Mouse (Mus musculus) neural tube, embryonic 12.5 days (tissue): ENCODE data around the gene Gpr89. TPM values are rescaled to one million over a fixed set of nuclear protein-coding genes. Genes with fewer than 3 reads are reported as not detected.

Experiments used
- ATAC-seq: fragments of 200-750 bp; cut with Nextera tagmentation; 2 replicates; pipeline ENCODE4 v1.8.0; 2017; ENCODE audit warnings: low read depth, mild to moderate bottlenecking, moderate TSS enrichment, moderate library complexity; ENCODE audit not compliant: low FRiP score
- H3K27ac ChIP-seq: fragments of 300-500 bp; sonication (generic); 2 replicates; pipeline ENCODE4 v1.5.1; 2016
- H3K27me3 ChIP-seq: fragments of 300-500 bp; sonication (generic); replicated peaks from 2 replicates; pipeline ENCODE4 v1.6.1; 2016; ENCODE audit warnings: mild to moderate bottlenecking
- H3K36me3 ChIP-seq: fragments of 300-500 bp; sonication (generic); 2 replicates; pipeline ENCODE4 v1.6.1; 2016; ENCODE audit warnings: mild to moderate bottlenecking
- H3K4me1 ChIP-seq: fragments of 300-500 bp; sonication (generic); 2 replicates; pipeline ENCODE4 v1.6.1; 2016
- H3K4me2 ChIP-seq: fragments of 300-500 bp; sonication (generic); replicated peaks from 2 replicates; pipeline ENCODE4 v1.6.1; 2016; ENCODE audit warnings: mild to moderate bottlenecking
- H3K4me3 ChIP-seq: fragments of 300-500 bp; sonication (generic); 2 replicates; pipeline ENCODE4 v1.5.1; 2016
- H3K9ac ChIP-seq: fragments of 300-500 bp; sonication (generic); 2 replicates; pipeline ENCODE4 v1.6.1; 2016; ENCODE audit warnings: mild to moderate bottlenecking
- H3K9me3 ChIP-seq: fragments of 300-500 bp; sonication (generic); 2 replicates; pipeline ENCODE4 v1.6.1; 2016; ENCODE audit warnings: mild to moderate bottlenecking
- WGBS: fragments of 180-500 bp; shearing (Covaris S2); methylation state at CpG from one replicate; pipeline ENCODE4 v1.1.7; 2016; 5-methylcytosine and 5-hydroxymethylcytosine counted together
- polyA plus RNA-seq: library from polyadenylated mRNA; unstranded; fragments of >200 nt; fragmentation: Nextera tagmentation; extraction: Ambion mirVana; gene quantifications from 2 replicates; pipeline ENCODE4 v1.2.1, GENCODE M21; 2016

Gene Gpr89
- polyA plus RNA-seq, 1 experiment from 2014 or later, result 38.1 TPM

DNA sequence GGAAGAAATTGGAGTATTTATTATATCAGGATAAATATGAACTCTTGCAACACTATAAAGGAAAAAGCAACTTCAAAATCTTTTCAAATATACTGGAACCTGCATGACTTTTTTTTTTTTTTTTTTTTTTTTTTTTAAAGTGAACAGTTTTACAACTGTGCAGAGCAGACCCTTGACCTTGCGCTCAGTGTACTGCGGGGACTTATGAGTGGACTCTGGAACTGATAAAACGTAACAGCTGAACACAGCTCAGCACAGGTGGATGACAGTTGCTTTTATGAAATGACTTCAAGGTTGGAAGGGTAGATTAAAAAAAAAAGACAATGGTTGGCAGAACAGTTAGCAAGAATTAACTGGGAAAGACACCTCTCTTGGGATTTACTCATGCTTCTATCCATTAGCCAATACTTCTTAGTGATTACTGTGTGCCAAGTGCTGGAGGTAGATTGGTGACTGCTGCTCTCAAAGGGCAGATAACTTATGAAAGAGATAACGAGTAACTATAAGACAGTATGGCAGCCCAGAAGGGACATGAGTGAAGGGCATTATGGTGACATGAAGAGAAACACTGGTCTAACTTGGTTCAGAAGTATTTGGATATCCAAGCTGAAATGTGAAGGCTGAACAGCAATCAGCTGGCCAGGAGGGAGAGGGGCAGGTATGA lies 2.7 kb downstream of the Gpr89 start:
- Histone ChIP-seq H3K4me3 (no peak overlapping the region), H3K4me2 (no peak overlapping the region), H3K9ac (no peak overlapping the region), H3K36me3 (peaks cover 2% of the 10 kb centered on the region), H3K27me3 (no peaks in the 10 kb centered on the region), H3K4me1 (peaks cover 7% of the 10 kb centered on the region), H3K9me3 (no peaks in the 10 kb centered on the region), H3K27ac (no peak overlapping the region)
- ATAC-seq, result no peak
- WGBS, result 93% methylated on average over 4 of the region's 4 CpGs

DNA sequence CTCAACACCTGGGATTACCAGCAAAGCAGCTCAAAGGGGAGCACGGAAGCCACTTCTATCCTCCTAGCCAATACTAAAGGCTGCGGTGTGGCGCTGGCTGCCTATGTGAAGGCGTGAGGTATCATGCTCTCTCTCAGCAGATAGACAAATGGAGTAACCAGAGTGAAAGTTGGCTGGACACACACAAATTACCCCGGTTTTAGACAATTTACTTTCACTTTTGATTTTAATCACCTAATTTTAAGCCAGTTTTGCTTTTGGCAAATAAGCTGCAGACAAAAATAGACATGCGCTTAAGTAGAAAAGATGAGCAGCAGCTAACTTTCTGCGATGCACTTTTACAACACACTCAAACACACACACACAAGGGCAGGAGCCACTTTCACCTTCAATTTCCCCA lies 21.5 kb downstream of the Gpr89 start:
- H3K36me3 ChIP-seq, result peaks cover 65% of the 10 kb centered on the region
- H3K4me3 ChIP-seq, result no peak overlapping the region
- no peak overlapping the region for H3K27ac ChIP-seq
- 94% methylated on average over 7 of the region's 7 CpGs for WGBS
- no peak overlapping the region for H3K4me2 ChIP-seq
- no peak for ATAC-seq
- H3K27me3 ChIP-seq, result no peaks in the 10 kb centered on the region
- no peak overlapping the region for H3K9ac ChIP-seq
- no peaks in the 10 kb centered on the region for H3K9me3 ChIP-seq
- no peaks in the 10 kb centered on the region for H3K4me1 ChIP-seq

GRCm38 (mm10) chr3:96882061-96882849 lies 22.9 kb downstream of the Gpr89 start:
- WGBS, result 95% methylated on average over 14 of the region's 14 CpGs
- ATAC-seq, result no peak
- H3K4me3 ChIP-seq, result no peak overlapping the region
- H3K27ac ChIP-seq, result no peak overlapping the region
- H3K36me3 ChIP-seq, result peaks cover 60% of the 10 kb centered on the region
- H3K4me1 ChIP-seq, result no peaks in the 10 kb centered on the region
- H3K9ac ChIP-seq, result no peak overlapping the region
- H3K4me2 ChIP-seq, result no peak overlapping the region
- no peaks in the 10 kb centered on the region for H3K9me3 ChIP-seq
- no peaks in the 10 kb centered on the region for H3K27me3 ChIP-seq

DNA sequence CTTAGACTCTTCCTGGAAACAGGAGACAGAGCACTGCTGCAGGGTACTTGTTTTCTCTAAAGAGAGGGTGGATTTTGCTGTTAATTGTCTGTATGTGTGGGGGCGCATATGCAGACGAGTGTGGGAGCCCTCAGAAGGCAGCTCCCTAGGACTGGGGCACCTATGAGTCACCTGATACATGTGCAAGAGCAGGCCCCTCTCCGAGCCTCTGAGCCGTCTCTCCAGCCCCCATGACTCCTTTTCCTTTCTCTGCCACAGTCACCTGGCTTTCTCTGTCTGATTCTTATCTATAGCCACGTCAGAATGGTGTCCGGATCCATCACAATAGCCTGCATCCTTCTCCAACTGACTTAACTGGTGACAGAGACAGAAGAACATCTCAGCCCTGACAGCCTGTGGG lies 23.6 kb downstream of the Gpr89 start:
- no peaks in the 10 kb centered on the region for H3K4me1 ChIP-seq
- peaks cover 54% of the 10 kb centered on the region for H3K36me3 ChIP-seq
- ATAC-seq, result no peak

DNA sequence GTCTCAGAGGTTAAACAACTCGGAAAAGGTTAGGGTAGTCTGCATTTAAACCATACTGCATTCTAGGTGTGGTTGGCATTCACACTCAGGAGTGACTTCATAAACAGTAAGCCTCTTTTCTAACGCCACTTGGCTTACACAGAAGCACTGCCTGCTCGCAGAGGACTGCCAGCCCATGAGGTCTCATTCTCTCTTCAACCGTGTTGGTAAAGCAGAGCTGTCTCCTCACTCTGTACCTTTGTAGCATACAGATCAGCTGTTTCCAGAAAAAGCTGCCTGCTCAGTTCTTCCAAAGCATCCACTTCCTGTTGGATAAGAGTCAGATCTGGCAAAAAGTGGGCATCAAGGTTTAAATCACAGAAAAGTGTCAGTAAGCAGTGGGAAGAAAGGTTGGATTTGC lies 24.8 kb downstream of the Gpr89 start:
- Histone ChIP-seq H3K9me3 (no peaks in the 10 kb centered on the region), H3K9ac (no peak overlapping the region), H3K27me3 (no peaks in the 10 kb centered on the region), H3K4me2 (no peak overlapping the region), H3K36me3 (peaks cover 53% of the 10 kb centered on the region), H3K4me3 (no peak overlapping the region), H3K27ac (no peak overlapping the region), H3K4me1 (no peaks in the 10 kb centered on the region)
- no peak for ATAC-seq
- 88% methylated on average over 4 of the region's 4 CpGs for WGBS

More for the DNA sequence above, 23.6 kb downstream of the Gpr89 start:
- no peak overlapping the region for H3K4me3 ChIP-seq
- no peak overlapping the region for H3K4me2 ChIP-seq
- no peaks in the 10 kb centered on the region for H3K9me3 ChIP-seq
- no peaks in the 10 kb centered on the region for H3K27me3 ChIP-seq
- no peak overlapping the region for H3K9ac ChIP-seq
- no peak overlapping the region for H3K27ac ChIP-seq
- WGBS, result 94% methylated on average over 6 of the region's 6 CpGs

GRCm38 (mm10) chr3:96879536-96879935 lies 25.6 kb downstream of the Gpr89 start:
- WGBS, result 90% methylated on average over 9 of the region's 9 CpGs
- Histone ChIP-seq H3K36me3 (peaks cover 58% of the 10 kb centered on the region), H3K9ac (no peak overlapping the region), H3K9me3 (no peaks in the 10 kb centered on the region), H3K27me3 (no peaks in the 10 kb centered on the region), H3K4me3 (no peak overlapping the region), H3K4me2 (no peak overlapping the region), H3K27ac (no peak overlapping the region), H3K4me1 (no peaks in the 10 kb centered on the region)
- ATAC-seq, result no peak

DNA sequence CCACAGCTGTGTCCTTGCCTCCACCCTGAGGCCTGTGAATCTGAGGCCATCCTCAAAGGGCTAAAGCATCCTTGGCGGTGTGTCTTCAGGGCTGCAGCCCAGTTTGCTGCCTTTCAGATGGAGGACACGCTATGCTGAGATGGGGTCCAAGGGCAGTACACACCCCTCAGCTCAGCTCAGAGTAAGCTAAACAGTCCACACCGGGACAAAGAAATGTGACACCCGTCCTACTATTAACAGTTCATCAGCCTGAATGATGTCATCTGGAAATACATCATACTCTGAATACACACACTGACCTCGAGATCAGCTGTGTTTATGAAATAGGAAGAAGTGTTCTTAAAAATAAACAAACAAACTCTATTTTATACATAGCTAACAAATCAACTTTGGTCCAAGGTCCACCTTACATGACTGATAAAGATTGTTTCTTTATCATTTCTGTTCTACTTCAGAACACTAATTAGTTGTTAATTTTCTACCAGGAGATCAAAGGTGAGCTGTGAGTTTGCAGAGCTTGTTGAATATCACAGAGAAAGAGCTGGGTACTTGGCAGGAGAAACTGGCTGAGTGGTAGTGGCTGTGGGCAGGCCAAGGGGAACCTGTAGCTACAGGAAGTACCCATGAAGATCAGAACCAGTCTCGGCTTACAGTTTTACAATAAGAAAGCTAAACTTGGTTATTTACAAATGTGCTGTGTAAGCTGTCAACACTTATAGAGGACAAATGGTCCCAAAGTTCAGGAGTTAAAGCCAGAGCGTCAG lies 30.2 kb downstream of the Gpr89 start:
- Histone ChIP-seq H3K4me1 (no peaks in the 10 kb centered on the region), H3K4me3 (no peak overlapping the region), H3K36me3 (peaks cover 66% of the 10 kb centered on the region), H3K9ac (no peak overlapping the region), H3K9me3 (no peaks in the 10 kb centered on the region), H3K27ac (no peak overlapping the region), H3K27me3 (no peaks in the 10 kb centered on the region), H3K4me2 (no peak overlapping the region)
- 88% methylated on average over 7 of the region's 7 CpGs for WGBS
- no peak for ATAC-seq

DNA sequence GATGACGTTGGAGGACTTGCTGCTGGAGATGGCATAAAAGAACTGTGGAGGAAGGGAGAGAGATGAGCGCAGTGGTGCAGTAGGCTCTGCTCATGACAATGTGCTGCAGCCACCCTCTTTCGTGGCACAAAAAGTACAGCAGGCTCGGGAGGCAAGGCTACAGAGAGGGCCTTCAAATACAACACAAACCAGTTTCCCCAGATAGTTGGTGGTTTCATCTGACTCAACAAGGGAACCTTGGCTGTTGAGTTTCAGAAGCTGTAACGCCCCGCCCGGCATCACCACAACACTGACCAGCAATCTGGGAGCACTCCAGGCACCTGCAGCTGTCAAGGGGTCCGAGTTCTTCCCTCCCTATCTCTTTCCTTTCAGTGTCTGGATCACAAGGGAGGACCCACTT lies 32.6 kb downstream of the Gpr89 start:
- no peak overlapping the region for H3K4me2 ChIP-seq
- 93% methylated on average over 8 of the region's 8 CpGs for WGBS
- H3K36me3 ChIP-seq, result peaks cover 75% of the 10 kb centered on the region
- ATAC-seq, result no peak
- no peaks in the 10 kb centered on the region for H3K4me1 ChIP-seq
- H3K9me3 ChIP-seq, result no peaks in the 10 kb centered on the region
- no peaks in the 10 kb centered on the region for H3K27me3 ChIP-seq
- H3K9ac ChIP-seq, result no peak overlapping the region
- no peak overlapping the region for H3K27ac ChIP-seq
- no peak overlapping the region for H3K4me3 ChIP-seq

DNA sequence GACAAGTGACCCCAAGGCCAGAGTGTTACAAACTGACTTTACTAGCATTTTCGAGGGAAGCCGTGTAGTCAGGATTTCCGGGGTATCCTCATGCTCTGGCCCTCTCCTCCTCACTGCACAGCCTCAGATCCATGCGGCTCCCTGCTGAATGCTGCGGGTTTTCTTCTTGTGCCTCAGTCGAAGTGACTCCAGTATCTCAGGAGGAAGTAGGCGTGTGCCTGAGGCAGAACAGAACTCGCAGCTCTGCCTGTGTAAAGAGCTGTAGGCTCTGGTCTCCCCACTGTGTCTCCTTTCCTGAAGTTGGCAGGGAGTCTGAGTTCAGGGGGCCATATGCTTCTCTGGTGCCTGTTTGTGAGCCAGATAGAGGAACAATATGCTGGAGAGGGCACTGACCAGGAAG lies 34.1 kb downstream of the Gpr89 start:
- ATAC-seq, result no peak
- no peak overlapping the region for H3K4me2 ChIP-seq
- peaks cover 75% of the 10 kb centered on the region for H3K36me3 ChIP-seq
- H3K4me1 ChIP-seq, result no peaks in the 10 kb centered on the region
- H3K9ac ChIP-seq, result no peak overlapping the region
- H3K27ac ChIP-seq, result no peak overlapping the region
- WGBS, result 90% methylated on average over 8 of the region's 8 CpGs
- H3K4me3 ChIP-seq, result no peak overlapping the region
- H3K27me3 ChIP-seq, result no peaks in the 10 kb centered on the region
- H3K9me3 ChIP-seq, result no peaks in the 10 kb centered on the region

DNA sequence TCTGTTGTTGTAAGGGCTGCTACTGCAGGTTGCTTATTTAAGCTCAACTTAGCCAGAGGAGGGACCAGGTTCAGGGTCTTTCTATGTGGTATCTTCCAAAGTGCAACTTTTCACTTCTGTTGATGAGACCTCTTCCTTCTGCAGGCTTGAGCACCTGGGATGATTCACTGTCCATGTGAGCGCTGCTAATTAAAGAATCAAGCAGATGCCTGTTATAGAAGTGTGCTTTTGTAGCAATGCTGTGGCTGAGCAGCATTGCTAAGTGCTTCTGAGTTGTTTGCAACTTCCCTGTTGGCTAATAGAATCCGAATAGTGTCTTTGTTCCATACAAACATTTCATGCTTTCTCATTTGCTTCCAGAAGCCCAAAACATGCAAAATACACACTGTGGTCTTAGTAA lies 34.9 kb downstream of the Gpr89 start:
- WGBS, result 98% methylated on average over 2 of the region's 2 CpGs
- Histone ChIP-seq H3K36me3 (peaks cover 70% of the 10 kb centered on the region), H3K4me2 (no peak overlapping the region), H3K27me3 (no peaks in the 10 kb centered on the region), H3K9me3 (no peaks in the 10 kb centered on the region), H3K4me3 (no peak overlapping the region), H3K27ac (no peak overlapping the region), H3K4me1 (no peaks in the 10 kb centered on the region), H3K9ac (no peak overlapping the region)
- ATAC-seq, result no peak

DNA sequence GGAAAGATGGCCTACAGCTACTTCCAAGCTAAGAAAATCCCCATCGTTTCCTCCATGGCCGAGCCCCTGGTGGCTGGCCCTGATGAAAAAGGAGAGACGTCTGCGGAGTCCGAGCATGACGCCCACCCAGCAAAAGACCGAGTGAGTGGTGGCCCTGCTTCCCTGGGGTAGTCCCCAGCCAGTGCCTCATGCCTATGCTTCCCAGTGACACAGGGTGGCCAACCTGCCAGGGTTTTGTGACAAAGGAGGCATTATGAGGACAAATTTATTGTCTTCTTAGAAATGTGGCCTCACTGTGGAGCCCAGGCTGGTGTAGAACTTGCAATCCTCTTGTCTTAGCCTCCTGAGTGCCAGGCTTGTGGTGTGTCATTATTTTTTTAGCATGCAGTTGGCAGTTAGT lies 36.1 kb downstream of the Gpr89 start:
- no peak overlapping the region for H3K4me3 ChIP-seq
- no peaks in the 10 kb centered on the region for H3K27me3 ChIP-seq
- no peak overlapping the region for H3K27ac ChIP-seq
- no peaks in the 10 kb centered on the region for H3K9me3 ChIP-seq
- 86% methylated on average over 7 of the region's 7 CpGs for WGBS
- ATAC-seq, result no peak
- no peaks in the 10 kb centered on the region for H3K4me1 ChIP-seq
- H3K4me2 ChIP-seq, result no peak overlapping the region
- peaks cover 62% of the 10 kb centered on the region for H3K36me3 ChIP-seq
- no peak overlapping the region for H3K9ac ChIP-seq

DNA sequence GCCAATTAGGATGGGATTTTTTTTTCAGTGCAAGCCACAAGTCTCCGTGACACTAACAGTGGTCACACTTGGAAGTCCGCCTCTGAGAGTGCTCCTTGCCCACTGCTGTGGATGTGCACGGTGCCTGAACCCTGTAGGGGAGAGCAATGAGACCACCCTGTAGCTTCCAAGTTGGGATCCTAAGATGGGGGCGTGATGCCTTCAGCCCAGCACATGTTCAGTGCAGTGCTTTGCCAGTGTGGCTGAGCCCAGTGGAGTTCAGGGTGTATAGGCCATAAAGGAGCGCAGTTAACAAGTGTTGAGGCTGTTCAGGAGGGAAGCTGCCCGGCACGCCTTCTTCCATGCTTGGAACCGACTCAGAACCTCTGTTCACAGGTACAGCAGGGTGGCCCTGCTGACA lies 36.6 kb downstream of the Gpr89 start:
- Histone ChIP-seq H3K4me1 (no peaks in the 10 kb centered on the region), H3K27ac (no peak overlapping the region), H3K9me3 (no peaks in the 10 kb centered on the region), H3K36me3 (peaks cover 58% of the 10 kb centered on the region), H3K27me3 (no peaks in the 10 kb centered on the region), H3K9ac (no peak overlapping the region), H3K4me2 (no peak overlapping the region), H3K4me3 (no peak overlapping the region)
- ATAC-seq, result no peak
- 96% methylated on average over 8 of the region's 8 CpGs for WGBS
